Mouse (Mus musculus): ENCODE measurements around the gene Slc41a1.
"Not testable (repeated sequence)": the region's sequence is repeated elsewhere in the genome, so short reads cannot be mapped to it uniquely, and the experiment has no call there.

Slc41a1 gene

GRCm38 (mm10) chr1:131827207-131827786 lies at the start of gene Slc41a1:
Gene Slc41a1, plus strand, starts transcription at chr1:131827493.
- in situ Hi-C loops (cut with MboI; ENCODE audit: low sequenced_read_pairs), result no loop called here

- in situ Hi-C loops (cut with MboI; ENCODE audit: low sequenced_read_pairs), result no loop called here
Observed at GRCm38 (mm10) chr1:131794591-131794990, 32.7 kb upstream of the Slc41a1 start.

- in situ Hi-C loops (cut with MboI; ENCODE audit: low sequenced_read_pairs), result no loop called here
Observed at GRCm38 (mm10) chr1:131795171-131795570, 32.1 kb upstream of the Slc41a1 start.

GRCm38 (mm10) chr1:131797202-131797909 lies 29.9 kb upstream of the Slc41a1 start, which contains the start of gene Pm20d1:
Gene Pm20d1, plus strand, starts transcription at chr1:131797381.
- in situ Hi-C loops (cut with MboI; ENCODE audit: low sequenced_read_pairs), result no loop called here

GRCm38 (mm10) chr1:131800001-131800400 lies 27.3 kb upstream of the Slc41a1 start:
- in situ Hi-C loops (cut with MboI; ENCODE audit: low sequenced_read_pairs), result no loop called here

- in situ Hi-C loops (cut with MboI; ENCODE audit: low sequenced_read_pairs), result no loop called here
Observed at GRCm38 (mm10) chr1:131801071-131801470, 26.2 kb upstream of the Slc41a1 start.

- in situ Hi-C loops (cut with MboI; ENCODE audit: low sequenced_read_pairs), result no loop called here
Observed at GRCm38 (mm10) chr1:131802652-131803051, 24.6 kb upstream of the Slc41a1 start.

GRCm38 (mm10) chr1:131804166-131804565 lies 23.1 kb upstream of the Slc41a1 start:
- in situ Hi-C loops (cut with MboI; ENCODE audit: low sequenced_read_pairs), result no loop called here

GRCm38 (mm10) chr1:131808986-131809385 lies 18.3 kb upstream of the Slc41a1 start:
- in situ Hi-C loops (cut with MboI; ENCODE audit: low sequenced_read_pairs), result no loop called here

GRCm38 (mm10) chr1:131809651-131810050 lies 17.6 kb upstream of the Slc41a1 start:
- in situ Hi-C loops (cut with MboI; ENCODE audit: low sequenced_read_pairs), result no loop called here

- in situ Hi-C loops (cut with MboI; ENCODE audit: low sequenced_read_pairs), result no loop called here
Observed at GRCm38 (mm10) chr1:131811393-131811792, 15.9 kb upstream of the Slc41a1 start.

- in situ Hi-C loops (cut with MboI; ENCODE audit: low sequenced_read_pairs), result no loop called here
Observed at GRCm38 (mm10) chr1:131812006-131812405, 15.3 kb upstream of the Slc41a1 start.

GRCm38 (mm10) chr1:131812631-131813295 lies 14.5 kb upstream of the Slc41a1 start:
- in situ Hi-C loops (cut with MboI; ENCODE audit: low sequenced_read_pairs), result no loop called here

- in situ Hi-C loops (cut with MboI; ENCODE audit: low sequenced_read_pairs), result no loop called here
Observed at GRCm38 (mm10) chr1:131813731-131814130, 13.6 kb upstream of the Slc41a1 start.

- in situ Hi-C loops (cut with MboI; ENCODE audit: low sequenced_read_pairs), result no loop called here
Observed at GRCm38 (mm10) chr1:131814191-131814590, 13.1 kb upstream of the Slc41a1 start.

GRCm38 (mm10) chr1:131816886-131817285 lies 10.4 kb upstream of the Slc41a1 start:
- in situ Hi-C loops (cut with MboI; ENCODE audit: low sequenced_read_pairs), result no loop called here

GRCm38 (mm10) chr1:131820353-131820752 lies 6.9 kb upstream of the Slc41a1 start:
- in situ Hi-C loops (cut with MboI; ENCODE audit: low sequenced_read_pairs), result not testable (repeated sequence)

GRCm38 (mm10) chr1:131820887-131821328 lies 6.4 kb upstream of the Slc41a1 start:
- in situ Hi-C loops (cut with MboI; ENCODE audit: low sequenced_read_pairs), result no loop called here

GRCm38 (mm10) chr1:131822292-131822691 lies 5.0 kb upstream of the Slc41a1 start:
- in situ Hi-C loops (cut with MboI; ENCODE audit: low sequenced_read_pairs), result no loop called here

GRCm38 (mm10) chr1:131822856-131823492 lies 4.3 kb upstream of the Slc41a1 start:
- in situ Hi-C loops (cut with MboI; ENCODE audit: low sequenced_read_pairs), result no loop called here

GRCm38 (mm10) chr1:131823563-131823962 lies 3.7 kb upstream of the Slc41a1 start:
- in situ Hi-C loops (cut with MboI; ENCODE audit: low sequenced_read_pairs), result no loop called here

Data from CH12F3 (cell line).